Mouse (Mus musculus): ENCODE measurements around the gene Col4a3bp.

Col4a3bp gene

GRCm38 (mm10) chr13:96677071-96677470, 134.7 kb downstream of the Col4a3bp start:
- Histone ChIP-seq H3K27me3 (ENCODE audit: control insufficient read depth, insufficient read depth, low read length, poor library complexity, severe bottlenecking) (no peaks in the 10 kb centered on the region), H3K36me3 (ENCODE audit: control insufficient read depth, insufficient read depth, low read length, poor library complexity, severe bottlenecking) (no peaks in the 10 kb centered on the region)
- no peak for DNase-seq (ENCODE audit: low read depth, low spot score)

DNA sequence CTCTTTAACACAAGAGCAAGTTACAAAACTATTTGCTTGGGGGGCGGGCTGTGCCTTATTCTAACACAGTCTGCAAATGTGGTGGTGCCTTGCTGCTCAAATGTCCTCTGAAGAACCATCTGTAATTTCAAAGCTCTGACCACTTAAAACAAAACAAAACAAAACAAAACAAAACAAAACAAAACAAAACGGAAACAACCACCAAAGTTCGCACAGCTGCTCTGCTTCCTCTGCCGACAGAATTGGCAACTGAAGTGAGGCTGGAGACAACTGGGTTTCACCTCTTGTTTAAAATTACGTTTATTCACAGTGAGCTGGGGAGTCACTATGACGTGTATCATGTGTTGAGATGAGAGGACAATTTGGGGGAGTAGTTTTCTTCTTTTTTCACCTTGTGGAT, 136.2 kb downstream of the Col4a3bp start:
- Histone ChIP-seq H3K36me3 (ENCODE audit: control insufficient read depth, insufficient read depth, low read length, poor library complexity, severe bottlenecking) (no peaks in the 10 kb centered on the region), H3K27me3 (ENCODE audit: control insufficient read depth, insufficient read depth, low read length, poor library complexity, severe bottlenecking) (no peaks in the 10 kb centered on the region)
- DNase-seq (ENCODE audit: low read depth, low spot score) = no peak

DNA sequence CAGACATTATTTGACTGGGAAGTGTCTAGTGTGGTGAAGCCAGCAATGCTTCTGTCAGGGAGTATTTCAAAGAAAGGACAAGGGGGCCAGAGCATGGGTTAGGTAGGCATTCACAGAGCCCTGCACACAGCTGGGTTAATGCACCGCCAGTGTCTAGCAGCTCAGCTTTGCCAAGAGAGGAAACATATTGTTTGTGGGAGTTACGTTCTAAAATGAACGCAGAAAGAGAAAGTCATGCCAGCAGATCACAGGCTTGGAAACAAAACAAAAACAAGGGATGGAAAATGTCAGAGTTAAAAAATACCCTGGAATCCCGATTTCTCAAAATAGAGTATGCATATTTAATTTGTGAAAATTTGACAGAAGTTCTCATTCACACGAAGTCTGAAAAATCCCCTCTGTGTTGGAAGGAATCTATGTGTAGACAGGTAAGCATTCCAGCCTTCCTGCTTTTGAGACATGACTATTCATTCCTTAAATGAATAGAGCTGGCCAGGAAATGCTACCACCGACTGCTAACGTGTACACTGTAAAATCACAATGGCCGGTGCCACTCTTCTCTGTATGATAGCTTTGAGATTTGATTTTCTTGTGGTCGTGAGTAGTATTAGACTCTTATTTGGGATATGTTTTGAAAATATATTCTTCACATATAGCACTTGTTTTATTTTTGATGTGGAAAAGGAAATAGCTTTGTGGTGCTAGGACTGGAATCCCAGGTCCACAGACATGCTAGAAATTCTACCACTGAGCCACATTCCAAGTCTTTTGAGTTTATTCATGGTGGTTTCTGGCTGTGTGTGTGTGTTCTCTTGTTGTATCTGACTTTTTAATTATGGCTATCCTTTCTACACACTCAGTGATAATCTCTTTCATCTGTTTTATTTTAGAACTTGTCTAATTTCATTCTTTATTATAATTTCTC, 138.0 kb downstream of the Col4a3bp start:
- H3K27me3 ChIP-seq (ENCODE audit: control insufficient read depth, insufficient read depth, low read length, poor library complexity, severe bottlenecking) = no peaks in the 10 kb centered on the region
- H3K36me3 ChIP-seq (ENCODE audit: control insufficient read depth, insufficient read depth, low read length, poor library complexity, severe bottlenecking) = no peaks in the 10 kb centered on the region
- no peak for DNase-seq (ENCODE audit: low read depth, low spot score)

- Histone ChIP-seq H3K27me3 (ENCODE audit: control insufficient read depth, insufficient read depth, low read length, poor library complexity, severe bottlenecking) (no peaks in the 10 kb centered on the region), H3K36me3 (ENCODE audit: control insufficient read depth, insufficient read depth, low read length, poor library complexity, severe bottlenecking) (no peaks in the 10 kb centered on the region)
- no peak for DNase-seq (ENCODE audit: low read depth, low spot score)
These were observed 138.7 kb downstream of the Col4a3bp start for GRCm38 (mm10) chr13:96681088-96681620.

DNA sequence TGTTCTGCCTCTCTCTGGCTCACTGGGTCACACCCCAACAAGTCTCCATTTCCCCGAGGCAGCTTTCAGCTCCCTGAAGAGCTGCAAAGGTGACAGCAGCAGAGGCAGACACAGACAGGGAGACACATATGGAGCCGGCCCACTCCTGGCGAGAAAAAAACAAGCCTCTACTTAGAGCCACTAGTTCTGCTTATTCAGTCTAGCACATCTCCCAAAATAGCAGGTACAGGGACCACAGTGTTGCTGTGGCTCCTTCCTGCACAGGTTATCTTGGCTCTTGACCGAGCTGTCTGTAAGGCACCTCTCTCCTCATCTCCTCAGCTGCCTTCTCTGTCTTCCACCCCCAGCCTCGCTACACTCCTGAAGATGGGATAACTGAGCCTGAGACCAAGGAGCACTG, 142.4 kb downstream of the Col4a3bp start:
- no peaks in the 10 kb centered on the region for H3K27me3 ChIP-seq (ENCODE audit: control insufficient read depth, insufficient read depth, low read length, poor library complexity, severe bottlenecking)
- H3K36me3 ChIP-seq (ENCODE audit: control insufficient read depth, insufficient read depth, low read length, poor library complexity, severe bottlenecking) = no peaks in the 10 kb centered on the region
- no peak for DNase-seq (ENCODE audit: low read depth, low spot score)

DNA sequence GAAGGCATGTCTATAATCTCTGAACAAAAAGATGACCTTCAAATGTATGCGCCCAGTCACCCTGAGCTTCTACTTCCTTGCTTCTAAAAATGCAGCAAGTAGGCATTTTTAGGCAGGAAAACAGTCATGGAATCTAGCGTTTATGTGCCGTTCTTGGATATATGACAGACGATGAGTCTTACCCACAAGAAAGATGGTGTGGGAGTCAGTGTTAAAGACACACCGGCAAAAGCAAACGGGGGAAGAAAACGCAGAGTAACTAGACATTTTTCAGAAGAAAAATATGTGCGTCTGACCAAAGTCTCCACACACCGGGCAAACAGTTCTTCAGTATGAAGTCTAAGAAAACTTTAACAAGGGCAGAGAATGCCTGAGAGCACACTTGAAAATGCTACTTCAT, 144.8 kb downstream of the Col4a3bp start:
- no peaks in the 10 kb centered on the region for H3K36me3 ChIP-seq (ENCODE audit: control insufficient read depth, insufficient read depth, low read length, poor library complexity, severe bottlenecking)
- no peaks in the 10 kb centered on the region for H3K27me3 ChIP-seq (ENCODE audit: control insufficient read depth, insufficient read depth, low read length, poor library complexity, severe bottlenecking)
- no peak for DNase-seq (ENCODE audit: low read depth, low spot score)
